Mouse (Mus musculus) lung, postnatal 0 days (tissue): Measurements from ENCODE around the gene Il1a.

Source experiments
- CTCF ChIP-seq: IDR thresholded peaks from 2 replicates; pipeline ENCODE4 v1.5.1; 2016; ENCODE audit warnings: antibody characterized with exemption, mild to moderate bottlenecking
- EP300 ChIP-seq: IDR thresholded peaks from 2 replicates; pipeline ENCODE4 v1.6.1; 2016; ENCODE audit warnings: antibody characterized with exemption, mild to moderate bottlenecking, control low read depth

GRCm38 (mm10) chr2:129267738-129268137 is 42.0 kb downstream of the Il1a start:
- TF ChIP-seq CTCF (no peak), EP300 (no peak)
